In genomic region chr1:61265706-61266127, GRCm38 (mm10) we compare ENCODE assay signal across 11 mouse cellular contexts.
DNase-seq lines count a peak whose midpoint lies in the region; ATAC-seq lines count a peak whose summit lies in the region.
"Had no signal": no experiment of that assay in that cellular context is flagged by ENCODE, and none has a peak within 500 bp of the region (broad histone marks: within the 10 kb centered on the region; RNA-seq: fewer than 3 reads in every experiment).

No protein-coding gene starts in this region.

- no peaks in the 10 kb centered on the region for H3K9me3 ChIP-seq in forebrain, embryonic 11.5 days (ENCODE audit: control insufficient read depth, low read length)
- no peaks in the 10 kb centered on the region for H3K9me3 ChIP-seq in hindbrain, embryonic 14.5 days (ENCODE audit: control insufficient read depth, low read length)
- no peaks in the 10 kb centered on the region for H3K9me3 ChIP-seq in neural tube, embryonic 14.5 days (ENCODE audit: control insufficient read depth, low read length)
- H3K9me3 ChIP-seq: lung, embryonic 15.5 days had no signal

- peaks cover 7% of the 10 kb centered on the region; the same call in 1 of the 2 replicates for H3K4me1 ChIP-seq in forebrain, embryonic 11.5 days (replicated peaks; ENCODE audit: control insufficient read depth, insufficient read depth, low read length)
- peaks cover 26% of the 10 kb centered on the region; the same call in 1 of the 2 replicates for H3K4me1 ChIP-seq in hindbrain, embryonic 14.5 days (replicated peaks; ENCODE audit: control insufficient read depth, insufficient read depth, low read length)
- peaks cover 14% of the 10 kb centered on the region; the same call in 1 of the 2 replicates for H3K4me1 ChIP-seq in neural tube, embryonic 14.5 days (ENCODE audit: control insufficient read depth, insufficient read depth, low read length)
- H3K4me1 ChIP-seq: lung, embryonic 15.5 days had no signal

- intact Hi-C loops in gastrocnemius, postnatal 36 days (cut with DNase I), result no loop called here

- peaks cover 19% of the 10 kb centered on the region; the same call in 1 of the 2 replicates for H3K27me3 ChIP-seq in forebrain, embryonic 11.5 days (ENCODE audit: control insufficient read depth, insufficient read depth, low read length)
- no peaks in the 10 kb centered on the region for H3K27me3 ChIP-seq in hindbrain, embryonic 14.5 days (ENCODE audit: control insufficient read depth, insufficient read depth, low read length)
- no peaks in the 10 kb centered on the region for H3K27me3 ChIP-seq in neural tube, embryonic 14.5 days (ENCODE audit: control insufficient read depth, insufficient read depth, low read length)
- H3K27me3 ChIP-seq: lung, embryonic 15.5 days had no signal

- H3K4me3 ChIP-seq in forebrain, embryonic 11.5 days (ENCODE audit: low read depth, low read length), result no peak overlapping the region
- no peak overlapping the region for H3K4me3 ChIP-seq in hindbrain, embryonic 14.5 days (replicated peaks; ENCODE audit: low read length)
- no peak overlapping the region for H3K4me3 ChIP-seq in neural tube, embryonic 14.5 days (ENCODE audit: low read depth, low read length)
- H3K4me3 ChIP-seq: lung, embryonic 15.5 days had no signal

- ATAC-seq in forebrain, embryonic 11.5 days (replicated peaks; ENCODE audit: low FRiP score), result peak; percentile 94
- peak; percentile 60; the same call in 1 of the 2 replicates for ATAC-seq in hindbrain, embryonic 14.5 days (ENCODE audit: low FRiP score)
- peak; percentile 54; the same call in 1 of the 2 replicates for ATAC-seq in neural tube, embryonic 14.5 days (ENCODE audit: low read depth)
- ATAC-seq in megakaryocyte-erythroid progenitor cell, adult 5-6 weeks (replicated peaks; ENCODE audit: low FRiP score, low TSS enrichment, poor library complexity, severe bottlenecking), result no peak

- H3K4me2 ChIP-seq in forebrain, embryonic 11.5 days (ENCODE audit: low read depth, low read length, severe bottlenecking), result peak overlapping the region; percentile 8; the same call in 1 of the 2 replicates
- H3K4me2 ChIP-seq in hindbrain, embryonic 14.5 days (replicated peaks), result no peak overlapping the region
- no peak overlapping the region for H3K4me2 ChIP-seq in neural tube, embryonic 14.5 days (ENCODE audit: low read depth, low read length)
- H3K4me2 ChIP-seq: lung, embryonic 15.5 days had no signal

- H3K9ac ChIP-seq in forebrain, embryonic 11.5 days (ENCODE audit: low read length), result no peak overlapping the region
- no peak overlapping the region for H3K9ac ChIP-seq in hindbrain, embryonic 14.5 days
- no peak overlapping the region for H3K9ac ChIP-seq in neural tube, embryonic 14.5 days (replicated peaks; ENCODE audit: low read depth, low read length)
- H3K9ac ChIP-seq: lung, embryonic 15.5 days had no signal

- 5% methylated on average over 4 of the region's 4 CpGs for WGBS in forebrain, embryonic 11.5 days
- WGBS in hindbrain, embryonic 14.5 days, result 7% methylated on average over 4 of the region's 4 CpGs
- WGBS in neural tube, embryonic 14.5 days, result 13% methylated on average over 4 of the region's 4 CpGs

- DNase-seq in embryo, embryonic 11 days, result peak; percentile 18
- DNase-seq in forebrain, embryonic 11.5 days (ENCODE audit: low spot score), result peak; percentile 62
- peak; percentile 36 for DNase-seq in hindbrain, embryonic 14.5 days (ENCODE audit: low spot score)
- DNase-seq in gastrocnemius, postnatal 36 days, result no peak
- DNase-seq in layer of hippocampus, adult 9-11 months, result no peak
- DNase-seq: cerebellum, adult 2 months; heart, postnatal 14 days; kidney, adult 2 months had no signal

- H3K27ac ChIP-seq in forebrain, embryonic 11.5 days (ENCODE audit: low read depth, low read length), result peak overlapping the region; percentile 73; the same call in 1 of the 2 replicates
- peak overlapping the region; percentile 32 for H3K27ac ChIP-seq in hindbrain, embryonic 14.5 days
- peak overlapping the region; percentile 74 for H3K27ac ChIP-seq in neural tube, embryonic 14.5 days (ENCODE audit: low read depth, low read length)
- H3K27ac ChIP-seq: lung, embryonic 15.5 days had no signal

- no peaks in the 10 kb centered on the region for H3K36me3 ChIP-seq in forebrain, embryonic 11.5 days (ENCODE audit: control insufficient read depth, insufficient read depth, low read length)
- H3K36me3 ChIP-seq in hindbrain, embryonic 14.5 days (replicated peaks; ENCODE audit: control insufficient read depth, insufficient read depth), result no peaks in the 10 kb centered on the region
- H3K36me3 ChIP-seq in neural tube, embryonic 14.5 days (ENCODE audit: control insufficient read depth, insufficient read depth, low read length), result no peaks in the 10 kb centered on the region
- H3K36me3 ChIP-seq: lung, embryonic 15.5 days had no signal

Comparison
In these comparisons a context has a peak if more than half of its experiments do, and no peak if none do; other contexts are left out.
1. DNase-seq: peak in embryo, embryonic 11 days (single experiment), forebrain, embryonic 11.5 days (single experiment) and hindbrain, embryonic 14.5 days (single experiment); none in gastrocnemius, postnatal 36 days (0 of 2) and layer of hippocampus, adult 9-11 months (single experiment).
2. Peak in every context shown above with its lines, with median percentiles within 50 percentile points of each other: H3K27ac ChIP-seq.